Mouse (Mus musculus) spleen, adult 2 months (tissue): ENCODE data around the gene Fkbp9. TPM values are rescaled to one million over a fixed set of nuclear protein-coding genes. Genes with fewer than 3 reads are reported as not detected.

Experiments used
- DNase-seq, 2 experiments: peaks; one replicate each; pipeline versions ENCODE4 v3.0.0 to v3.0.0-alpha.2; 2012 to 2021; ENCODE audit warnings: low spot score in 2 of 2, low read depth in 1 of 2
- H3K27ac ChIP-seq: fragments of 200-500 bp; 2 replicates; pipeline ENCODE4 v1.5.1; 2012; ENCODE audit warnings: low read length, inconsistent platforms; ENCODE audit not compliant: insufficient read depth
- H3K27me3 ChIP-seq: fragments of 200-500 bp; 2 replicates; pipeline ENCODE4 v1.6.1; 2012; ENCODE audit warnings: mild to moderate bottlenecking, moderate library complexity, low read length, inconsistent platforms; ENCODE audit not compliant: control insufficient read depth, insufficient read depth
- H3K36me3 ChIP-seq: fragments of 200-500 bp; 2 replicates; pipeline ENCODE4 v1.6.1; 2012; ENCODE audit warnings: mild to moderate bottlenecking, low read length, inconsistent platforms; ENCODE audit not compliant: control insufficient read depth, insufficient read depth
- H3K4me1 ChIP-seq: fragments of 200-500 bp; 2 replicates; pipeline ENCODE4 v1.6.1; 2011; ENCODE audit warnings: inconsistent platforms; ENCODE audit not compliant: control insufficient read depth, insufficient read depth, insufficient read length
- H3K4me3 ChIP-seq: fragments of 200-500 bp; 2 replicates; pipeline ENCODE4 v1.5.1; 2011; ENCODE audit warnings: mild to moderate bottlenecking, inconsistent platforms; ENCODE audit not compliant: insufficient read depth, insufficient read length; ENCODE audit errors: extremely low read depth
- CTCF ChIP-seq: fragments of 200-500 bp; IDR thresholded peaks from 2 replicates; pipeline ENCODE4 v1.5.1; 2011; ENCODE audit warnings: mild to moderate bottlenecking, inconsistent platforms; ENCODE audit not compliant: insufficient read depth, insufficient read length, insufficient replicate concordance; ENCODE audit errors: extremely low read depth
- POLR2A ChIP-seq: fragments of 200-500 bp; IDR thresholded peaks from 2 replicates; pipeline ENCODE4 v1.6.1; 2011; ENCODE audit warnings: low read depth, low read length, inconsistent platforms
- WGBS: fragments of 180-500 bp; shearing (Covaris S2); methylation state at CpG from one replicate; pipeline ENCODE4 v1.1.7; 2018; 5-methylcytosine and 5-hydroxymethylcytosine counted together
- polyA plus RNA-seq: library from polyadenylated mRNA; depleted of rRNA; stranded (reverse); fragments of >200 nt; gene quantifications from 2 replicates; pipeline ENCODE4 v1.2.3, GENCODE M21; 2012; rRNA removed

Fkbp9 gene
- polyA plus RNA-seq, 1 experiment = 6.7 TPM

- DNase-seq = no peak
- no peak overlapping the region for H3K27ac ChIP-seq
- TF ChIP-seq CTCF = no peak
- TF ChIP-seq POLR2A = no peak
- H3K36me3 ChIP-seq = no peaks in the 10 kb centered on the region
- WGBS = 70% methylated on average over 7 of the region's 7 CpGs
- peaks cover 10% of the 10 kb centered on the region; the same call in 1 of the 2 replicates for H3K4me1 ChIP-seq
- H3K4me3 ChIP-seq = no peak overlapping the region
- no peaks in the 10 kb centered on the region for H3K27me3 ChIP-seq
These were observed 87.6 kb downstream of the Fkbp9 start for GRCm38 (mm10) chr6:56919330-56920044.

GRCm38 (mm10) chr6:56920222-56921092 lies 88.6 kb downstream of the Fkbp9 start:
- Histone ChIP-seq H3K4me3 (no peak overlapping the region), H3K27ac (0 out of 2 replicates have a peak overlapping the region, but pooled peaks have one; percentile 28), H3K4me1 (peaks cover 10% of the 10 kb centered on the region; the same call in 1 of the 2 replicates), H3K27me3 (no peaks in the 10 kb centered on the region), H3K36me3 (no peaks in the 10 kb centered on the region)
- DNase-seq = no peak
- no peak for TF ChIP-seq POLR2A
- no peak for TF ChIP-seq CTCF
- 63% methylated on average over 12 of the region's 12 CpGs for WGBS

GRCm38 (mm10) chr6:56923331-56923725 lies 91.5 kb downstream of the Fkbp9 start:
- no peaks in the 10 kb centered on the region; the same call in 1 of the 2 replicates for H3K4me1 ChIP-seq
- under 1% methylated on average over 25 of the region's 25 CpGs for WGBS
- peak overlapping the region; percentile 88 for H3K4me3 ChIP-seq
- TF ChIP-seq POLR2A = no peak
- no peak for TF ChIP-seq CTCF
- peak overlapping the region; percentile 84 for H3K27ac ChIP-seq
- H3K36me3 ChIP-seq = no peaks in the 10 kb centered on the region
- no peak for DNase-seq
- no peaks in the 10 kb centered on the region for H3K27me3 ChIP-seq

- Histone ChIP-seq H3K4me1 (no peaks in the 10 kb centered on the region), H3K4me3 (peak within 1 kb of the TSS; percentile 88), H3K27ac (peak within 1 kb of the TSS; percentile 84), H3K27me3 (no peaks in the 10 kb centered on the region), H3K36me3 (no peaks in the 10 kb centered on the region)
- DNase-seq = peak; percentile 91 to 95
- TF ChIP-seq CTCF = no peak
- TF ChIP-seq POLR2A = 0 out of 2 replicates have a peak, but pooled peaks have one; percentile 17
- WGBS = 4% methylated on average over 64 of the region's 64 CpGs
These were observed 92.2 kb downstream of the Fkbp9 start, which contains the start of the genes Nt5c3 and Vmn1r4 for GRCm38 (mm10) chr6:56923726-56924707. Gene Nt5c3, minus strand, starts transcription at chr6:56923932. Gene Vmn1r4, plus strand, starts transcription at chr6:56924015.

Other genes starting within 250 kb of the Fkbp9 start
- gene Lsm5, start 127.3 kb upstream of the Fkbp9 start, polyA plus RNA-seq = 1.3 and 2.2 TPM in 2 replicates
- 5.5 and 5.8 TPM in 2 replicates for gene Avl9, start 117.2 kb upstream of the Fkbp9 start, polyA plus RNA-seq
- gene Kbtbd2, start 34.2 kb upstream of the Fkbp9 start, polyA plus RNA-seq = 7.2 and 8.0 TPM in 2 replicates
- 7.8 and 10.4 TPM in 2 replicates for gene Nt5c3, start 91.9 kb downstream of the Fkbp9 start, polyA plus RNA-seq
- 0.05 TPM in 1 of 2 replicates, not detected in the other for gene Vmn1r4, start 92.0 kb downstream of the Fkbp9 start, polyA plus RNA-seq
- gene Vmn1r5, start 138.2 kb downstream of the Fkbp9 start, polyA plus RNA-seq = not detected in 2 replicates
- not detected in 2 replicates for gene Vmn1r6, start 165.2 kb downstream of the Fkbp9 start, polyA plus RNA-seq
- not detected in 2 replicates for gene Vmn1r7, start 193.3 kb downstream of the Fkbp9 start, polyA plus RNA-seq
- not detected in 2 replicates for gene Vmn1r8, start 200.2 kb downstream of the Fkbp9 start, polyA plus RNA-seq
- gene Vmn1r9, start 234.7 kb downstream of the Fkbp9 start, polyA plus RNA-seq = not detected in 2 replicates